Mouse (Mus musculus): ENCODE data around the gene Nat8f1. TPM values are rescaled to one million over a fixed set of nuclear protein-coding genes. Genes with fewer than 3 reads are reported as not detected.
A peak's percentile ranks its signal among the peaks of the same experiment; 100 is the strongest.
"Not testable (repeated sequence)": the region's sequence is repeated elsewhere in the genome, so short reads cannot be mapped to it uniquely, and the experiment has no call there.

Nat8f1 gene
- total RNA-seq (2021) = 10 to 100 TPM; 24.8 to 28.5 TPM
- long read RNA-seq, transcript Nat8f1-201 (2 exons, 1,021 nt) = major isoform, 16 of 27 reads
- long read RNA-seq, partial matches to known transcripts = 0 of 27 reads
- long read RNA-seq, other reads (novel, unspliced or antisense) = 11 of 27 reads

- peak; percentile 85 to 95 for DNase-seq (ENCODE audit: low spot score in 2 of 2)
Observed at GRCm38 (mm10) chr6:85915539-85916513, at the start of gene Nat8f1. Gene Nat8f1 (minus strand): TSS chr6:85915687.

- peak; percentile 89 to 95 for DNase-seq (ENCODE audit: low spot score in 2 of 2)
Observed at GRCm38 (mm10) chr6:85961101-85962091, 45.9 kb upstream of the Nat8f1 start, which contains the start of gene Dusp11. Gene Dusp11 (minus strand): TSS chr6:85961667.

- no peak for DNase-seq (ENCODE audit: low spot score in 2 of 2)
Observed at GRCm38 (mm10) chr6:85957581-85957980, 42.1 kb upstream of the Nat8f1 start.

- peak in 1 of 2 experiments; percentile 65 for DNase-seq (ENCODE audit: low spot score in 2 of 2)
Observed at GRCm38 (mm10) chr6:85948549-85948948, 33.1 kb upstream of the Nat8f1 start.

- DNase-seq (ENCODE audit: low spot score in 2 of 2) = no peak
Observed at GRCm38 (mm10) chr6:85942469-85942868, 27.0 kb upstream of the Nat8f1 start.

GRCm38 (mm10) chr6:85938701-85939100 is 23.2 kb upstream of the Nat8f1 start:
- DNase-seq (ENCODE audit: low spot score in 2 of 2) = no peak

GRCm38 (mm10) chr6:85936508-85937465 is 21.3 kb upstream of the Nat8f1 start:
- peak; percentile 73 to 75 for DNase-seq (ENCODE audit: low spot score in 2 of 2)

- DNase-seq (ENCODE audit: low spot score in 2 of 2) = no peak
Observed at GRCm38 (mm10) chr6:85935646-85936045, 20.2 kb upstream of the Nat8f1 start.

- no peak for DNase-seq (ENCODE audit: low spot score in 2 of 2)
Observed at GRCm38 (mm10) chr6:85934047-85934446, 18.6 kb upstream of the Nat8f1 start.

- no peak for DNase-seq (ENCODE audit: low spot score in 2 of 2)
Observed at GRCm38 (mm10) chr6:85929312-85929711, 13.8 kb upstream of the Nat8f1 start.

GRCm38 (mm10) chr6:85927476-85928464 is 12.3 kb upstream of the Nat8f1 start:
- DNase-seq (ENCODE audit: low spot score in 2 of 2) = no peak

GRCm38 (mm10) chr6:85926709-85927108 is 11.2 kb upstream of the Nat8f1 start:
- DNase-seq (ENCODE audit: low spot score in 2 of 2) = no peak

- DNase-seq (ENCODE audit: low spot score in 2 of 2) = no peak
Observed at GRCm38 (mm10) chr6:85923643-85924042, 8.2 kb upstream of the Nat8f1 start.

- DNase-seq (ENCODE audit: low spot score in 2 of 2) = no peak
Observed at GRCm38 (mm10) chr6:85919401-85919800, 3.9 kb upstream of the Nat8f1 start.

- not testable (repeated sequence) for DNase-seq (ENCODE audit: low spot score in 2 of 2)
Observed at GRCm38 (mm10) chr6:85918341-85918740, 2.9 kb upstream of the Nat8f1 start.

- DNase-seq (ENCODE audit: low spot score in 2 of 2) = no peak
Observed at GRCm38 (mm10) chr6:85916596-85916995, 1.1 kb upstream of the Nat8f1 start.

- no peak for DNase-seq (ENCODE audit: low spot score in 2 of 2)
Observed at GRCm38 (mm10) chr6:85915141-85915538, 347 bp downstream of the Nat8f1 start.

GRCm38 (mm10) chr6:85911587-85911986 is 3.9 kb downstream of the Nat8f1 start, which contains the start of gene Tprkb:
Gene Tprkb (plus strand): TSS chr6:85911865.
- no peak for DNase-seq (ENCODE audit: low spot score in 2 of 2)

- no peak for DNase-seq (ENCODE audit: low spot score in 2 of 2)
Observed at GRCm38 (mm10) chr6:85909704-85910103, 5.8 kb downstream of the Nat8f1 start.

Data from layer of hippocampus, adult 18-20 months (tissue).